Comparison of ENCODE assay signal across 19 mouse cellular contexts in the genomic region with DNA sequence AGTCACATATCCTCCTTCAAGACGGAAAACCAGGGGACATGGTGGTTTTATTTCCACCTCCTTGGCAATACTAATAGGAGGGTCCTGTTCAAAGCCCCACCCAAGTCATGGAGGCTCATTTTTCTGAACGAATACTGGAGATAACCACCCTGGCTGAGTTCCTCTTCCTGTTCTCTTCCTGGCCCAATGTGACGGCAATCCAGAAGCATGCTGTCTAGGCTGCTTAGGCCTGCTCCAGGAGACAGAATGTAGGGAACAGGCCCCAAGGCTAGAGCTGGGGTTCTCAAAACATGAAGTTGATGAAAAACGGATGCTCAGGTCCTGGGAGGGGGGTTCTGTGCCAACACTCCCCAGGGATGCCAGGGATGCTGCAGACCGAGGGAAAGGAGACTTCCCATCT. TPM values are rescaled to one million over a fixed set of nuclear protein-coding genes. Genes with fewer than 3 reads are reported as not detected.
DNase-seq lines count a peak whose midpoint lies in the region.
"Had no signal": no experiment of that assay in that cellular context is flagged by ENCODE, and none has a peak within 500 bp of the region (broad histone marks: within the 10 kb centered on the region; RNA-seq: fewer than 3 reads in every experiment).

No protein-coding gene starts in this region.

- peak overlapping the region; percentile 85; the same call in 1 of the 2 replicates for H3K27ac ChIP-seq in heart, embryonic 10.5 days
- H3K27ac ChIP-seq: embryonic facial prominence, embryonic 12.5 days; forebrain, embryonic 15.5 days; heart, adult 2 months; heart, embryonic 15.5 days; hindbrain, embryonic 14.5 days had no signal

- H3K9me3 ChIP-seq in heart, embryonic 10.5 days = no peaks in the 10 kb centered on the region
- H3K9me3 ChIP-seq: embryonic facial prominence, embryonic 12.5 days; forebrain, embryonic 15.5 days; heart, embryonic 15.5 days; hindbrain, embryonic 10.5 days had no signal

- peak; percentile 0 for DNase-seq in adrenal gland, adult 2 months
- DNase-seq in adrenal gland, postnatal 4 days (ENCODE audit: low spot score in 2 of 2) = no peak
- DNase-seq in heart, embryonic 10.5 days (ENCODE audit: low spot score) = no peak
- DNase-seq in heart, adult 9 months (ENCODE audit: low spot score in 2 of 2) = no peak
- DNase-seq in thymus, postnatal 4 days = peak; percentile 13
- no peak for DNase-seq in thymus, adult 18-20 months
- DNase-seq in MN1 (ENCODE audit: low spot score) = no peak
- DNase-seq: adrenal gland, adult 8-10 months; B cell, adult 2 months; cerebellum, postnatal 14 days; gastrocnemius, postnatal 36 days; kidney, adult 2 months had no signal

- no peaks in the 10 kb centered on the region for H3K36me3 ChIP-seq in heart, embryonic 10.5 days
- H3K36me3 ChIP-seq: embryonic facial prominence, embryonic 12.5 days; forebrain, embryonic 15.5 days; G1E; heart, embryonic 15.5 days; hindbrain, embryonic 10.5 days had no signal

- no peaks in the 10 kb centered on the region for H3K27me3 ChIP-seq in heart, embryonic 10.5 days (ENCODE audit: insufficient read depth, poor library complexity, severe bottlenecking)
- H3K27me3 ChIP-seq: forebrain, embryonic 15.5 days; heart, embryonic 15.5 days had no signal

- WGBS in heart, embryonic 10.5 days = 70% methylated on average over 5 of the region's 5 CpGs

- peaks cover 57% of the 10 kb centered on the region for H3K4me1 ChIP-seq in heart, embryonic 10.5 days

- no peak overlapping the region for H3K4me3 ChIP-seq in heart, embryonic 10.5 days
- H3K4me3 ChIP-seq: embryonic facial prominence, embryonic 12.5 days; forebrain, embryonic 15.5 days; heart, adult 2 months; heart, embryonic 15.5 days; hindbrain, embryonic 10.5 days had no signal

RNA-seq across cellular contexts. Expression of a gene that starts 17.5 kb away (rescaled TPM):
- 100 to 1,000 TPM in 1 of 2 experiments, 10 to 100 TPM in 1; 90.8 to 142 TPM for total RNA-seq in adrenal gland, adult 2 months (2021)
- 72.7 and 95.8 TPM in 2 replicates for polyA plus RNA-seq in adrenal gland, adult 2 months (2012; rRNA removed)
- total RNA-seq in adrenal gland, postnatal 4 days (2021) = 100 to 1,000 TPM; 105 to 122 TPM
- 38.1 and 45.8 TPM in 2 replicates for polyA plus RNA-seq in heart, embryonic 10.5 days (2016; fragmentation: Nextera tagmentation; extraction: Ambion mirVana)

Comparison
In these comparisons a context has a peak if more than half of its experiments do, and no peak if none do; other contexts are left out.
1. DNase-seq: peak in adrenal gland, adult 2 months (single experiment) and thymus, postnatal 4 days (single experiment); none in adrenal gland, postnatal 4 days (0 of 2), heart, embryonic 10.5 days (single experiment), heart, adult 9 months (0 of 2), thymus, adult 18-20 months (0 of 2) and MN1 (single experiment).